Mouse (Mus musculus): ENCODE measurements around the gene Btaf1. TPM values are rescaled to one million over a fixed set of nuclear protein-coding genes. Genes with fewer than 3 reads are reported as not detected.

Gene Btaf1
- polyA plus RNA-seq, 1 experiment: 11.2 TPM

DNA sequence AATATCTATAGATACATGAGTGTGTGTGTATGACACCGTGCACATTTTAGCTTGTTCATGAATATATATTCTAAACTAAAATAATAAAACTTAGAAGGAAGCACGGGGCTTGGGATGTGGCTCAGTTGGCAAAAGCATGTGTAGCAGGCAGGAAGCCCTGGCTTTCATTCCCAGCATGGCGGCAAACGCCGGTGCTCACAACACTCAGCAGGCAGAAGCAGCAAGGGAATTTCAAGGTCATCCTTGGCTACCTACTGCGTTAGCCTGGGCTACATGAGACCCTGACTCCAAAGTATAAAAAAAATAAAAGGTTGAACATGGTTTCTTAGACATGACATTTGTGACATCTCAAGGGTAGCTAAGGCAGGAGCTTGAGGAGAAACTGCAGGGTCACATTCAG lies 91.0 kb downstream of the Btaf1 start:
- Histone ChIP-seq H3K27me3 (ENCODE audit: control insufficient read depth, insufficient read depth, low read length) (no peaks in the 10 kb centered on the region), H3K27ac (ENCODE audit: insufficient read depth, low read length) (no peak overlapping the region), H3K4me3 (replicated peaks; ENCODE audit: insufficient read depth, low read depth, low read length) (no peak overlapping the region), H3K4me1 (ENCODE audit: control insufficient read depth, insufficient read depth, low read length) (peaks cover 6% of the 10 kb centered on the region)
- TF ChIP-seq POLR2A (IDR thresholded peaks at IDR 0.05; ENCODE audit: borderline replicate concordance, insufficient read depth, low read length) (no peak), CTCF (IDR thresholded peaks at IDR 0.05; ENCODE audit: borderline replicate concordance, insufficient read depth, low read depth, low read length) (no peak)
- WGBS: 84% methylated on average over 6 of the region's 6 CpGs
- DNase-seq: no peak

GRCm38 (mm10) chr19:37018411-37018810 lies 92.5 kb downstream of the Btaf1 start:
- peaks cover 6% of the 10 kb centered on the region for H3K4me1 ChIP-seq (ENCODE audit: control insufficient read depth, insufficient read depth, low read length)
- H3K27me3 ChIP-seq (ENCODE audit: control insufficient read depth, insufficient read depth, low read length): no peaks in the 10 kb centered on the region
- 19% methylated on average over 26 of the region's 26 CpGs for WGBS
- H3K27ac ChIP-seq (ENCODE audit: insufficient read depth, low read length): no peak overlapping the region
- TF ChIP-seq CTCF (IDR thresholded peaks at IDR 0.05; ENCODE audit: borderline replicate concordance, insufficient read depth, low read depth, low read length) (no peak), POLR2A (IDR thresholded peaks at IDR 0.05; ENCODE audit: borderline replicate concordance, insufficient read depth, low read length) (no peak)
- no peak overlapping the region for H3K4me3 ChIP-seq (replicated peaks; ENCODE audit: insufficient read depth, low read depth, low read length)
- DNase-seq: no peak

DNA sequence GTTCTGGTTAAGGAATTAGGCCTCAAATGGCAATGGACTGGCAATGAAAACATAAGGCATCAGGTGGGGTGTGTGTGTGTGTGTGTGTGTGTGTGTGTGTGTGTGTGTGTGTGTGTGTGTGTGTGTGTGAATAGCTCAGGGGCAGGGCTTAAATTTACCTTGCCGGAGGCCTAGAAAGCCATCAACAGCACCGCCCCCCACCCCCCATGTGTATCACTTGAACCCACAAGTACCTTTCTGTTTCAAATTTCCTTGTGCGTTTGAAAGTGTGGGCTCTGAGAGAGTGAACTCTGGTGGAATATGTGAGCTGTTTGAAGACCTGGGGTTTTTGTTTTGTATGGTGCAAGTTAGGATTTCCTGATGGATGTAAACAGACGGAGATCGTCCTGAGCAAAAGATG lies 93.1 kb downstream of the Btaf1 start:
- TF ChIP-seq CTCF (IDR thresholded peaks at IDR 0.05; ENCODE audit: borderline replicate concordance, insufficient read depth, low read depth, low read length) (no peak), POLR2A (IDR thresholded peaks at IDR 0.05; ENCODE audit: borderline replicate concordance, insufficient read depth, low read length) (no peak)
- DNase-seq: no peak
- Histone ChIP-seq H3K27ac (ENCODE audit: insufficient read depth, low read length) (no peak overlapping the region), H3K4me3 (replicated peaks; ENCODE audit: insufficient read depth, low read depth, low read length) (no peak overlapping the region), H3K27me3 (ENCODE audit: control insufficient read depth, insufficient read depth, low read length) (no peaks in the 10 kb centered on the region), H3K4me1 (ENCODE audit: control insufficient read depth, insufficient read depth, low read length) (peaks cover 6% of the 10 kb centered on the region)
- 65% methylated on average over 5 of the region's 5 CpGs for WGBS

DNA sequence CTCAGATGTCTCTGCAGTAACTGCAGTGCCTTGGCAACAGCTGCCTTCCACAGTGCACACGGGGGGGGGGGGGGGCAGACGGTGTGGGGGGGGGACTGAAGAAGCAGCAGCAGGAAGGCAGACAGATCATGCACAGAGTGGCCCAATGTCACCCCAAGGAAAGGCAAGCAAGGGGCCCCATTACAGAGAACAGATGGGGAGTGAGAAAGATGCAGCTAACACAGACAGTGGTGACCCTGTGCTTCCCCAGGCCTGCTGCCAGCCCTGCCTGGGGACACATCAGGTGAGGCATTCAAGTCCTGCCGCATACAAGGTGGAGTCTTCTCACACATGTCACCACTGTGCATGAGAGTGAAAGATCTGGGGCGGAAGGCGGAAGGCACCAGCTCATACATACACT lies 94.7 kb downstream of the Btaf1 start:
- no peak overlapping the region for H3K27ac ChIP-seq (ENCODE audit: insufficient read depth, low read length)
- no peak overlapping the region for H3K4me3 ChIP-seq (replicated peaks; ENCODE audit: insufficient read depth, low read depth, low read length)
- peak in 1 of 2 experiments; percentile 26 for DNase-seq
- peaks cover 11% of the 10 kb centered on the region for H3K4me1 ChIP-seq (ENCODE audit: control insufficient read depth, insufficient read depth, low read length)
- TF ChIP-seq POLR2A (IDR thresholded peaks at IDR 0.05; ENCODE audit: borderline replicate concordance, insufficient read depth, low read length): no peak
- TF ChIP-seq CTCF (IDR thresholded peaks at IDR 0.05; ENCODE audit: borderline replicate concordance, insufficient read depth, low read depth, low read length): no peak
- 25% methylated on average over 5 of the region's 5 CpGs for WGBS
- H3K27me3 ChIP-seq (ENCODE audit: control insufficient read depth, insufficient read depth, low read length): no peaks in the 10 kb centered on the region

GRCm38 (mm10) chr19:37020951-37021350 lies 95.1 kb downstream of the Btaf1 start:
- no peak overlapping the region for H3K27ac ChIP-seq (ENCODE audit: insufficient read depth, low read length)
- H3K4me1 ChIP-seq (ENCODE audit: control insufficient read depth, insufficient read depth, low read length): peaks cover 14% of the 10 kb centered on the region
- DNase-seq: no peak
- WGBS: 56% methylated on average over 11 of the region's 11 CpGs
- no peaks in the 10 kb centered on the region for H3K27me3 ChIP-seq (ENCODE audit: control insufficient read depth, insufficient read depth, low read length)
- H3K4me3 ChIP-seq (replicated peaks; ENCODE audit: insufficient read depth, low read depth, low read length): no peak overlapping the region
- TF ChIP-seq CTCF (IDR thresholded peaks at IDR 0.05; ENCODE audit: borderline replicate concordance, insufficient read depth, low read depth, low read length): no peak

DNA sequence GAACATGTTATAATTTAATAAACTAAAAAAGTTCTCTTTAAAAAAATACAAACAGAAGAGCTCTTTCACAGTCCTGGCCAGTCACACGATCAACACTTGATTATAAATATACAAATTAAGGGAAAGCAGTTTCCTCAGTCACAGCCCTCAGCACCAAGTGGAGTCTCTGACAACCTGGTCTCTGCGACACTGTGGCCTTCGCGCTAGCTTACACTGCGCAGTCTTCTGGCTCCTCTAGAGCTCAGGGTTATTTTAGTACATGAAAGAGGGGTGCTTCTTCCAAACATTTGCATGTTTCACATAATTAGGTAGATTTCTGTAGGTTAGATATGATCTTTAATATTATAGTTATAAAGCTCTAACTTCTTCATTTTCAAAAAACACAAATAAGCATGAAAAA lies 96.3 kb downstream of the Btaf1 start:
- no peak overlapping the region for H3K4me3 ChIP-seq (replicated peaks; ENCODE audit: insufficient read depth, low read depth, low read length)
- 91% methylated on average over 5 of the region's 5 CpGs for WGBS
- DNase-seq: no peak
- no peaks in the 10 kb centered on the region for H3K27me3 ChIP-seq (ENCODE audit: control insufficient read depth, insufficient read depth, low read length)
- peaks cover 22% of the 10 kb centered on the region for H3K4me1 ChIP-seq (ENCODE audit: control insufficient read depth, insufficient read depth, low read length)
- H3K27ac ChIP-seq (ENCODE audit: insufficient read depth, low read length): no peak overlapping the region
- TF ChIP-seq CTCF (IDR thresholded peaks at IDR 0.05; ENCODE audit: borderline replicate concordance, insufficient read depth, low read depth, low read length) (no peak), POLR2A (IDR thresholded peaks at IDR 0.05; ENCODE audit: borderline replicate concordance, insufficient read depth, low read length) (no peak)

DNA sequence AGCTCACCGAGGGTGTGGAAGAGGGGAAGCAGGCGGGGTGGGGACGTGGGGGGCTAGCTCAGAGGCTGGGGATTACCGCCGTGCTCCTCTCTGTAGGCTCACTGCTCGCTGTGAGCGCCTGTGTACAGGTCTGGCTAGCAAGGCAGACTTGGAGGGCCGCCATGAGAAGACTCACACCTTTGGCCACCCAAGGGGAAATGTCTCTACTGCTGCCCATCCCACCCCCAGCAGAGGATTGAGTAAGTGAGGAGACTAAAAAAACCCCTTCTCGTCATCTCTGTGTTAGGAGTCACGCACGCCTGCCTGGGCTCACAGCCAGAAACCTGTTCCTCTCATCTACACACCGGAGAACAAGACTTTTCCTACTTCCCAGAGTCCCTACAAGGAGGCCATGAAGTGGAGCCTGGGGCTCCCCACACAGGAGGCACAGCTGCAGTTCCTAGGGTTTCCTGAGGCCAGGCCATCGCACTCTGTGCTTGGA lies 100.0 kb downstream of the Btaf1 start:
- WGBS: 15% methylated on average over 13 of the region's 13 CpGs
- peak; percentile 71 to 75 for DNase-seq
- H3K27me3 ChIP-seq (ENCODE audit: control insufficient read depth, insufficient read depth, low read length): no peaks in the 10 kb centered on the region
- H3K4me3 ChIP-seq (replicated peaks; ENCODE audit: insufficient read depth, low read depth, low read length): no peak overlapping the region
- H3K27ac ChIP-seq (ENCODE audit: insufficient read depth, low read length): no peak overlapping the region
- peaks cover 27% of the 10 kb centered on the region for H3K4me1 ChIP-seq (ENCODE audit: control insufficient read depth, insufficient read depth, low read length)
- TF ChIP-seq POLR2A (IDR thresholded peaks at IDR 0.05; ENCODE audit: borderline replicate concordance, insufficient read depth, low read length) (no peak), CTCF (IDR thresholded peaks at IDR 0.05; ENCODE audit: borderline replicate concordance, insufficient read depth, low read depth, low read length) (no peak)

- no peak for DNase-seq
- 81% methylated on average over 11 of the region's 11 CpGs for WGBS
- H3K27ac ChIP-seq (ENCODE audit: insufficient read depth, low read length): no peak overlapping the region
- peaks cover 28% of the 10 kb centered on the region for H3K4me1 ChIP-seq (ENCODE audit: control insufficient read depth, insufficient read depth, low read length)
- no peak overlapping the region for H3K4me3 ChIP-seq (replicated peaks; ENCODE audit: insufficient read depth, low read depth, low read length)
- no peaks in the 10 kb centered on the region for H3K27me3 ChIP-seq (ENCODE audit: control insufficient read depth, insufficient read depth, low read length)
- TF ChIP-seq POLR2A (IDR thresholded peaks at IDR 0.05; ENCODE audit: borderline replicate concordance, insufficient read depth, low read length) (no peak), CTCF (IDR thresholded peaks at IDR 0.05; ENCODE audit: borderline replicate concordance, insufficient read depth, low read depth, low read length) (no peak)
Measured at GRCm38 (mm10) chr19:37026408-37026807, 100.5 kb downstream of the Btaf1 start.
